Mouse (Mus musculus) liver, embryonic 15.5 days (tissue): ENCODE data around the gene Fam78a. TPM values are rescaled to one million over a fixed set of nuclear protein-coding genes. Genes with fewer than 3 reads are reported as not detected.

Source experiments
- ATAC-seq: fragments of 200-750 bp; cut with Nextera tagmentation; 2 replicates; pipeline ENCODE4 v1.8.0; 2017; ENCODE audit warnings: moderate number of reproducible peaks, mild to moderate bottlenecking, moderate library complexity; ENCODE audit not compliant: insufficient read depth
- H3K27ac ChIP-seq: fragments of 300-500 bp; sonication (generic); replicated peaks from 2 replicates; pipeline ENCODE4 v1.5.1; 2015; ENCODE audit warnings: mild to moderate bottlenecking, inconsistent platforms
- H3K27me3 ChIP-seq: fragments of 300-500 bp; sonication (generic); 2 replicates; pipeline ENCODE4 v1.6.1; 2015; ENCODE audit warnings: mild to moderate bottlenecking, inconsistent platforms
- H3K36me3 ChIP-seq: fragments of 300-500 bp; sonication (generic); replicated peaks from 2 replicates; pipeline ENCODE4 v1.6.1; 2015; ENCODE audit warnings: moderate library complexity, mild to moderate bottlenecking, inconsistent platforms
- H3K4me1 ChIP-seq: fragments of 300-500 bp; sonication (generic); replicated peaks from 2 replicates; pipeline ENCODE4 v1.6.1; 2015; ENCODE audit warnings: inconsistent platforms
- H3K4me2 ChIP-seq: fragments of 300-500 bp; sonication (generic); 2 replicates; pipeline ENCODE4 v1.6.1; 2015; ENCODE audit warnings: moderate library complexity, mild to moderate bottlenecking, inconsistent platforms
- H3K4me3 ChIP-seq: fragments of 300-500 bp; sonication (generic); replicated peaks from 2 replicates; pipeline ENCODE4 v1.5.1; 2015; ENCODE audit warnings: mild to moderate bottlenecking, inconsistent platforms
- H3K9ac ChIP-seq: fragments of 300-500 bp; sonication (generic); 2 replicates; pipeline ENCODE4 v1.6.1; 2015; ENCODE audit warnings: moderate library complexity, mild to moderate bottlenecking, inconsistent platforms
- H3K9me3 ChIP-seq: fragments of 300-500 bp; sonication (generic); replicated peaks from 2 replicates; pipeline ENCODE4 v1.6.1; 2016; ENCODE audit warnings: inconsistent platforms
- WGBS: fragments of 180-500 bp; shearing (Covaris S2); methylation state at CpG from one replicate; pipeline ENCODE4 v1.1.7; 2015; ENCODE audit warnings: mixed read lengths; ENCODE audit not compliant: insufficient replicate concordance; 5-methylcytosine and 5-hydroxymethylcytosine counted together
- polyA plus RNA-seq: library from polyadenylated mRNA; unstranded; fragments of >200 nt; fragmentation: Nextera tagmentation; extraction: Ambion mirVana; gene quantifications from 2 replicates; pipeline ENCODE4 v1.2.1, GENCODE M21; 2015

Gene Fam78a
- polyA plus RNA-seq, 1 experiment from 2014 or later, result 11.4 TPM

DNA sequence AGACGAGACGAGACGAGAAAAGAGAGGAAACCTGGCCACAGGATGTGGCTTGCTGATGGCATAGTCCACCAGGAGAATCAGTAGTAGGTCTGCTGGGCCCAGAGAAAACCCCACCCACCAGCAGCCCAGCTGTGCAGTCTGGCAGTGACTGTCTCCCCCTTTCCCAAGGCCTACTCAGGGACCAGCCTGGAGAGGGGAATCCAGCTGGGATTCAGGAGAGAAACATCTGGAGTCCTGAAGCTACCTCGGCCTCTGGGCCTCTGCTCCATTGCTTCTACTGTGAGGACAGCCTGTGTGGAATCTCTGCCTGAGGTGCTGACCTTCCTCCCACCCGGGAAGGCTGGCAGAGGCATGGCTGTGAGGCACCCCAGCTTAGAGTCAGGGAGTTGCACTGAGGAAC, 36.5 kb upstream of the Fam78a start:
- peak overlapping the region; percentile 48 for H3K4me2 ChIP-seq
- H3K27me3 ChIP-seq, result no peaks in the 10 kb centered on the region
- WGBS, result 39% methylated on average over 5 of the region's 5 CpGs
- H3K9ac ChIP-seq, result peak overlapping the region; percentile 10
- H3K27ac ChIP-seq, result peak overlapping the region; percentile 73
- peaks cover 53% of the 10 kb centered on the region for H3K4me1 ChIP-seq
- no peak overlapping the region for H3K4me3 ChIP-seq
- no peak; the same call in 1 of the 2 replicates for ATAC-seq
- 0 out of 2 replicates have a peak, but pooled peaks cover 4% of the 10 kb centered on the region for H3K36me3 ChIP-seq
- H3K9me3 ChIP-seq, result no peaks in the 10 kb centered on the region; the same call in 1 of the 2 replicates

DNA sequence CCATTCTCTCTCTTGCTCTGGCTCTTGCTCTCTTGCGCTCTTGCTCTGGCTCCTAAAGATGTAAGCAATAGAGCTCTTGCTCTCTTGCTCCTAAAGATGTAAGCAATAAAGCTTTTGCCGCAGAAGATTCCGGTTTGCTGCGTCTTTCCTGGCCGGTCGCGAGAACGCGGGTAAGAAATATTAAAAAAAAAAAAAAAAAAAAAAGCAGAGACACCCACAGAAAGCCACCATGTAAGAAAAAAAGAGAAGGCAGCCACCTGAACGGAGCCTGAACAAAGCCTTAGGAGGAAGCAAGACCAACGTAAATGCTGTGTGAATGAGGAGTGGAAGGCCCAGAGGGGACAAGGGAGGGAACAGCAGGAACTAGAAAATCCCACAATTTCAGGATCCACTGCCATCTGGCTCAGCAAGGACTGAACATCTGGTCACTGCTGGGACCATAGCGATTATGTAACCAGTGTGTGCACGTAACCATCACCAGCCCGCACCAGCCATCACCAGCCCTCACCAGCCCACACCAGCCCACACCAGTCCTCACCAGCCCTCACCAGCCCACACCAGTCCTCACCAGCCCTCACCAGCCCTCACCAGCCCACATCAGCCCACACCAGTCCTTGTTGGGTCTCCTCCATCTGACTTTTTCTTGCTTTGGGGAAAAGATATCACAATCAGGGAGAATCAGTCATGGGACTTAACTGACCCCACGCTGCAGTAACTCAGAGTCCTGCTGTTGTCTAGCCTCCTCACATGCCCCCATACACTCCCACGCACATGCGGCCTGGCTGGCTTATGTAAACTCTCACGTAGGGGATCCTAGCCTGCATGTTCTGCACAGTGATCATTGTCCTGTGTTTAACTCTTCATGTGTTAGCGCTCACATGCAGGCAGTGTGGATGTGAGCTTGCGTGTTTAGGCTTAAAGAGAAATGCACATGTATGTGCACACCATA, 35.4 kb upstream of the Fam78a start:
- H3K27ac ChIP-seq, result peak overlapping the region; percentile 55
- no peak for ATAC-seq
- no peak overlapping the region for H3K4me3 ChIP-seq
- H3K36me3 ChIP-seq, result 0 out of 2 replicates have a peak, but pooled peaks cover 4% of the 10 kb centered on the region
- H3K4me1 ChIP-seq, result peaks cover 55% of the 10 kb centered on the region
- H3K27me3 ChIP-seq, result no peaks in the 10 kb centered on the region
- H3K9me3 ChIP-seq, result no peaks in the 10 kb centered on the region; the same call in 1 of the 2 replicates
- no peak overlapping the region for H3K9ac ChIP-seq
- 84% methylated on average over 20 of the region's 20 CpGs for WGBS
- peak overlapping the region; percentile 27; the same call in 1 of the 2 replicates for H3K4me2 ChIP-seq

- Histone ChIP-seq H3K4me1 (peaks cover 65% of the 10 kb centered on the region), H3K4me3 (peak overlapping the region; percentile 20), H3K27ac (peak overlapping the region; percentile 92), H3K9me3 (no peaks in the 10 kb centered on the region; the same call in 1 of the 2 replicates), H3K36me3 (0 out of 2 replicates have a peak, but pooled peaks cover 4% of the 10 kb centered on the region), H3K9ac (peak overlapping the region; percentile 41), H3K27me3 (no peaks in the 10 kb centered on the region), H3K4me2 (peak overlapping the region; percentile 53)
- 20% methylated on average over 4 of the region's 4 CpGs for WGBS
- peak; percentile 87 for ATAC-seq
Observed at GRCm38 (mm10) chr2:32115851-32116268, 31.2 kb upstream of the Fam78a start.

DNA sequence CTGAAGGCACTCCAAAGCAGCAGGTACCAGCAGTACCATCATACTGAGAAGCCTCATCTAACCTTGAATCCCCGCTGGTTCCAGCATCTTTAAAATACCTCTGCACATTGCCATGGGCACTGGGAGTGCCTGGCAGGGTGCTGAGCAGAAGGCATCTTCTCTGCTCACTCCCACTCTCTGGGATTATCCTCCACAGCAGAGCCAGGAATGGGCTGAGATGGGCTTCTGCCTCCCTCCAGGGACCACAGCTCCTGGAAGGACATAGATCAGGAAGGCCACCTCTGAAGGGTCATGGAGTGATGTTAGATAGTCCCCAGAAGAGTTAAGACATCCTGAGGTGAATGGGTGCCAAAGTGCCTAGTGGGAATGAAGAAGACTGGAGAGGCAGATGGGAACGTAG, 27.9 kb upstream of the Fam78a start:
- Histone ChIP-seq H3K9ac (no peak overlapping the region), H3K27me3 (no peaks in the 10 kb centered on the region), H3K4me2 (no peak overlapping the region), H3K4me1 (peaks cover 62% of the 10 kb centered on the region), H3K27ac (peak overlapping the region; percentile 92; the same call in 1 of the 2 replicates), H3K9me3 (no peaks in the 10 kb centered on the region; the same call in 1 of the 2 replicates), H3K4me3 (no peak overlapping the region), H3K36me3 (0 out of 2 replicates have a peak, but pooled peaks cover 4% of the 10 kb centered on the region)
- ATAC-seq, result no peak
- WGBS, result 68% methylated on average over 2 of the region's 2 CpGs

GRCm38 (mm10) chr2:32111268-32111667, 26.6 kb upstream of the Fam78a start:
- Histone ChIP-seq H3K4me3 (no peak overlapping the region), H3K4me1 (peaks cover 68% of the 10 kb centered on the region), H3K27ac (peak overlapping the region; percentile 38), H3K27me3 (no peaks in the 10 kb centered on the region), H3K36me3 (no peaks in the 10 kb centered on the region), H3K9ac (no peak overlapping the region), H3K4me2 (no peak overlapping the region), H3K9me3 (no peaks in the 10 kb centered on the region)
- ATAC-seq, result no peak
- WGBS, result 87% methylated on average over 1 of the region's 1 CpGs

DNA sequence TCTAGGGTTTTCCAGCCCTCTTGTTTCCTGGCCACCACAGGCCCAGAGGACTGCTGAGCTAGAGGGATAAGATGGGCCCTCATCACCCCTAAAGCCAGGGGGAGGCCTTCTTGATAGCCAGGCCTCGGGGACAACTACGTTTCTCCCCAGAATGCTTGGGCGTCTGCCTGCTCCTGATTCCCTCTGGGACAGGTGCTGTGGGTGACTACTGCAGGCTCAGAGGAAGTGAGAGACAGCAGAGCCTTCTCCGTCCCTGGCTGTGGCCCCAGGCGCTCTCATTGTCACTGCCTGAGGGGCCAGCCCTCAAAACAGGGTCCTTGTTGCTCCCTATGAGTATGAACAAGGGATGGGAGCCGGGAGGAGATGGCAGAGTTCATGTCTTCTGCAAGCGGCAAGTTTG, 21.3 kb upstream of the Fam78a start:
- ATAC-seq, result no peak
- WGBS, result 73% methylated on average over 7 of the region's 7 CpGs
- Histone ChIP-seq H3K36me3 (no peaks in the 10 kb centered on the region), H3K9me3 (no peaks in the 10 kb centered on the region), H3K27ac (0 out of 2 replicates have a peak overlapping the region, but pooled peaks have one; percentile 0), H3K9ac (no peak overlapping the region; the same call in 1 of the 2 replicates), H3K27me3 (no peaks in the 10 kb centered on the region; the same call in 1 of the 2 replicates), H3K4me3 (no peak overlapping the region), H3K4me1 (peaks cover 35% of the 10 kb centered on the region), H3K4me2 (no peak overlapping the region)

GRCm38 (mm10) chr2:32105117-32105913, 20.7 kb upstream of the Fam78a start:
- Histone ChIP-seq H3K9ac (no peak overlapping the region), H3K9me3 (no peaks in the 10 kb centered on the region), H3K27ac (0 out of 2 replicates have a peak overlapping the region, but pooled peaks have one; percentile 0), H3K4me2 (no peak overlapping the region), H3K4me3 (no peak overlapping the region), H3K4me1 (peaks cover 28% of the 10 kb centered on the region), H3K36me3 (no peaks in the 10 kb centered on the region), H3K27me3 (no peaks in the 10 kb centered on the region; the same call in 1 of the 2 replicates)
- ATAC-seq, result no peak
- whole genome bisulfite sequencing, result 75% methylated on average over 16 of the region's 16 CpGs

DNA sequence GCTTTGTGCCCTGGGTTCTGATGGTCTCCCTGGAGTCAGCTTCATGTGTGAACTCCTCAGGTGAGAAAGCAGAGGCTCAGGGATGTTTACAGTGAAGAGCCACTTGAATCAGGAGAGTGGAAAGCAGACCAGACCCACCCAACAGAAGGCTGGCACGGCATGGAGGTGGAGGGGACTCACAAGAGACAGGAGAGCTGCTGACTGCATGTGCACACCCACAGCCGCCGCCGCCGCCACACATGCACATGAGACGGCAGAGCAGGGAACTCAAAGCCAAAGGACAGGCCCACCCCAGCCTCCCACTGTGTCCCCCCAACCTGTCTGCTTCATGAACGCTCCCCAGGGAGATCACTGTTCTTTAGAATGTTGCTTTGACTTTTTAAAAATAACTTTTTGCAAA, 19.5 kb upstream of the Fam78a start:
- no peaks in the 10 kb centered on the region; the same call in 1 of the 2 replicates for H3K27me3 ChIP-seq
- no peak overlapping the region; the same call in 1 of the 2 replicates for H3K9ac ChIP-seq
- 79% methylated on average over 7 of the region's 7 CpGs for WGBS
- no peaks in the 10 kb centered on the region for H3K9me3 ChIP-seq
- H3K4me1 ChIP-seq, result peaks cover 34% of the 10 kb centered on the region
- no peak overlapping the region for H3K27ac ChIP-seq
- H3K4me2 ChIP-seq, result no peak overlapping the region
- no peaks in the 10 kb centered on the region for H3K36me3 ChIP-seq
- ATAC-seq, result no peak
- no peak overlapping the region for H3K4me3 ChIP-seq

DNA sequence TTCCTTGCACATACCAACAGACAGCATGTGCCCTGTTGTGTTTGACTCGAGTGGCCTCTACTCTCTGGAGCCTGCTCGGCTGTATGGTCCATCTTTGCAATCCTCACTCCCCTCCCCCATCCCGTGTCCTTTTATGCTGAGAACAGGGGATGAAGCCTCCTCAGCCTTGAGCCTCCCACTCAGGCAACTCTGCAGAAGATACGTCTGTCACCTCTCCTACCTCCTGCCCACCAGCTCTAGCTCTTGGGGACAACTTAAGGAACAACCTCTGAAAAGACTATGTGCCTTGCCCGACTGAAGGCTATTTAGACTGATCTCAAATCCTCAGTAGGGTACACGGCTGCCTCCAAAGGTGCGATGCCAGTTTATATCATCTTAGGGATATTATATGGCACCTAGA, 18.9 kb upstream of the Fam78a start:
- no peaks in the 10 kb centered on the region; the same call in 1 of the 2 replicates for H3K27me3 ChIP-seq
- H3K4me1 ChIP-seq, result peaks cover 40% of the 10 kb centered on the region
- no peak overlapping the region for H3K27ac ChIP-seq
- no peaks in the 10 kb centered on the region for H3K36me3 ChIP-seq
- 64% methylated on average over 7 of the region's 7 CpGs for WGBS
- no peaks in the 10 kb centered on the region for H3K9me3 ChIP-seq
- H3K4me3 ChIP-seq, result no peak overlapping the region
- H3K4me2 ChIP-seq, result no peak overlapping the region
- H3K9ac ChIP-seq, result no peak overlapping the region
- ATAC-seq, result no peak

DNA sequence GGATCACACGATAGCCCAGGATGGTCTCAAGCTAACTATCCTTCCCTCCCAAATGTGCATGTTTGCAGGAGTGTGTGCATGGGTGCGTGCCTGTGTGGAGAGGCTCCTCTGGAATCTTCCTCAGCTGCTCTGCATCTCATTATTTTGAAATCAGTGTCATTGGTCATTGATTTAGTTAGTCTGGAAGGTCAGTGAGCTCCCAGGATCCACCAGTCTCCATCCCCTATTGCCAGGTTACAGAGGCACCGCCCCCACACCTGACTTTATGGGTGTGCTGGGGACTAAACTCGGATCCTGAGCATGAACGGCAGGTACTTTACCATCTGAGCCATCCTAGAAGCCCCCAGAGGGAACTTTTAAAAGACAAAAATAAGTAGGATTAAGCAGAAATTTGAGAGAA, 18.3 kb upstream of the Fam78a start:
- WGBS, result 57% methylated on average over 5 of the region's 5 CpGs
- ATAC-seq, result no peak
- Histone ChIP-seq H3K4me1 (peaks cover 44% of the 10 kb centered on the region), H3K9ac (no peak overlapping the region), H3K4me3 (no peak overlapping the region), H3K27ac (no peak overlapping the region), H3K4me2 (no peak overlapping the region), H3K27me3 (no peaks in the 10 kb centered on the region; the same call in 1 of the 2 replicates), H3K36me3 (no peaks in the 10 kb centered on the region), H3K9me3 (no peaks in the 10 kb centered on the region)
